Mouse (Mus musculus): ENCODE data around the gene Pbp2. TPM values are rescaled to one million over a fixed set of nuclear protein-coding genes. Genes with fewer than 3 reads are reported as not detected.
A peak's percentile ranks its signal among the peaks of the same experiment; 100 is the strongest.

The Pbp2 gene
- polyA plus RNA-seq (2016; fragmentation: Nextera tagmentation; extraction: Ambion mirVana) = not detected in 2 replicates

DNA sequence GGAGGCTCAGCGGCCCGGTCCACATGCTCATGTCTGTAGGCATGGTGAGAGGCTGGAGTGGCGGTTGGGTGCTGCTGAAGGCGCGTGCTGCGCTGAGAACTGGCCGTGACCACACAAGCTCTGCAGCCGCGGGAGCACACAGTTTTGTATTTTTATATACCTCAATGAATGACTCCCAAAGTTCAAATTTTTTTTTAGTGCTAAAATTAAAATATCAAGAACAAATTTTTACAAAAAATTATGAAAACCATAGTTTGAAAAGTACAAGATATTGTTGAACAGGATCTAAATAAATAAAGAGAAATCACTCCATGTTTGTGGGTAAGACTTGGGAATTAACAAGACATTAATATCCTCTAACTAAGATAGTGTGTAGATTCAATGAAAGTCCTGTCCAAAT, at the start of gene Pbp2:
Gene Pbp2, minus strand, starts transcription at position 101 of the 400 bp plus-strand sequence.
- Histone ChIP-seq H3K9me3 (replicated peaks) (peaks cover 5% of the 10 kb centered on the region), H3K9ac (no peak within 1 kb of the TSS), H3K4me3 (no peak within 1 kb of the TSS), H3K36me3 (no peaks in the 10 kb centered on the region), H3K27ac (ENCODE audit: poor library complexity, severe bottlenecking) (no peak within 1 kb of the TSS), H3K4me2 (no peak within 1 kb of the TSS), H3K27me3 (replicated peaks) (no peaks in the 10 kb centered on the region), H3K4me1 (replicated peaks) (0 out of 2 replicates have a peak, but pooled peaks cover 2% of the 10 kb centered on the region)
- WGBS = 93% methylated on average over 9 of the region's 9 CpGs
- ATAC-seq (ENCODE audit: insufficient number of reproducible peaks, low FRiP score) = no peak

GRCm38 (mm10) chr6:135354953-135355352, 44.7 kb upstream of the Pbp2 start:
- no peak for ATAC-seq (ENCODE audit: insufficient number of reproducible peaks, low FRiP score)
- H3K9me3 ChIP-seq (replicated peaks) = no peaks in the 10 kb centered on the region
- WGBS = 87% methylated on average over 4 of the region's 4 CpGs
- peaks cover 6% of the 10 kb centered on the region; the same call in 1 of the 2 replicates for H3K4me1 ChIP-seq (replicated peaks)
- H3K27me3 ChIP-seq (replicated peaks) = no peaks in the 10 kb centered on the region
- H3K9ac ChIP-seq = no peak overlapping the region
- H3K4me2 ChIP-seq = no peak overlapping the region
- H3K36me3 ChIP-seq = no peaks in the 10 kb centered on the region
- no peak overlapping the region for H3K27ac ChIP-seq (ENCODE audit: poor library complexity, severe bottlenecking)
- no peak overlapping the region for H3K4me3 ChIP-seq

- Histone ChIP-seq H3K4me1 (replicated peaks) (peaks cover 6% of the 10 kb centered on the region; the same call in 1 of the 2 replicates), H3K9me3 (replicated peaks) (no peaks in the 10 kb centered on the region), H3K27ac (ENCODE audit: poor library complexity, severe bottlenecking) (no peak overlapping the region), H3K27me3 (replicated peaks) (no peaks in the 10 kb centered on the region), H3K4me3 (no peak overlapping the region), H3K9ac (no peak overlapping the region), H3K4me2 (no peak overlapping the region), H3K36me3 (no peaks in the 10 kb centered on the region)
- ATAC-seq (ENCODE audit: insufficient number of reproducible peaks, low FRiP score) = no peak
- WGBS = 84% methylated on average over 4 of the region's 4 CpGs
Observed at GRCm38 (mm10) chr6:135352537-135352936, 42.3 kb upstream of the Pbp2 start.

GRCm38 (mm10) chr6:135351638-135352302, 41.6 kb upstream of the Pbp2 start:
- Histone ChIP-seq H3K4me1 (replicated peaks) (peaks cover 6% of the 10 kb centered on the region; the same call in 1 of the 2 replicates), H3K9me3 (replicated peaks) (no peaks in the 10 kb centered on the region), H3K4me3 (no peak overlapping the region), H3K27ac (ENCODE audit: poor library complexity, severe bottlenecking) (no peak overlapping the region), H3K27me3 (replicated peaks) (no peaks in the 10 kb centered on the region), H3K4me2 (no peak overlapping the region), H3K9ac (no peak overlapping the region), H3K36me3 (no peaks in the 10 kb centered on the region)
- WGBS = 60% methylated on average over 8 of the region's 8 CpGs
- ATAC-seq (ENCODE audit: insufficient number of reproducible peaks, low FRiP score) = no peak

DNA sequence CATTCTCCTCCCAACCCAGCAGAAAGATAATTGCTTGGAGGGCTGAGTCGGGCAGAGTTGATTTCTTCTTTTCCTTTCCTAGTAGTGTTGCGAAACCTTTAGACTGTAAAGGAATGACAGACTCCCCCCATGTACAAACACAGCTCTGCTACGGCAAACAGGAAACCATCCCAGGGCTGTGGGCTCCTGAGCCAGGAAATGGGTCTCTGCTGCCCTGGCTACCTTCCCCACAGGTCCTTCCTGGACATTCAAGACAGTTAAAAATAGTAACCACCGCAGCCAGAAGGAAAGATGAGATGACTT, 30.8 kb upstream of the Pbp2 start:
- Histone ChIP-seq H3K4me3 (no peak overlapping the region), H3K27me3 (replicated peaks) (no peaks in the 10 kb centered on the region), H3K4me1 (replicated peaks) (no peaks in the 10 kb centered on the region), H3K9ac (no peak overlapping the region), H3K9me3 (replicated peaks) (no peaks in the 10 kb centered on the region), H3K27ac (ENCODE audit: poor library complexity, severe bottlenecking) (0 out of 2 replicates have a peak overlapping the region, but pooled peaks have one; percentile 14), H3K4me2 (no peak overlapping the region), H3K36me3 (no peaks in the 10 kb centered on the region)
- WGBS = 41% methylated on average over 4 of the region's 4 CpGs
- no peak for ATAC-seq (ENCODE audit: insufficient number of reproducible peaks, low FRiP score)

GRCm38 (mm10) chr6:135340355-135341075, 30.3 kb upstream of the Pbp2 start:
- H3K4me2 ChIP-seq = no peak overlapping the region
- no peak for ATAC-seq (ENCODE audit: insufficient number of reproducible peaks, low FRiP score)
- peak overlapping the region; percentile 6 for H3K27ac ChIP-seq (ENCODE audit: poor library complexity, severe bottlenecking)
- no peak overlapping the region for H3K4me3 ChIP-seq
- no peaks in the 10 kb centered on the region for H3K4me1 ChIP-seq (replicated peaks)
- 71% methylated on average over 9 of the region's 9 CpGs for WGBS
- no peaks in the 10 kb centered on the region for H3K9me3 ChIP-seq (replicated peaks)
- no peak overlapping the region for H3K9ac ChIP-seq
- no peaks in the 10 kb centered on the region for H3K36me3 ChIP-seq
- H3K27me3 ChIP-seq (replicated peaks) = no peaks in the 10 kb centered on the region

GRCm38 (mm10) chr6:135336376-135336775, 26.2 kb upstream of the Pbp2 start:
- Histone ChIP-seq H3K27me3 (replicated peaks) (no peaks in the 10 kb centered on the region), H3K36me3 (no peaks in the 10 kb centered on the region), H3K4me1 (replicated peaks) (peaks cover 24% of the 10 kb centered on the region), H3K4me2 (no peak overlapping the region), H3K9me3 (replicated peaks) (no peaks in the 10 kb centered on the region), H3K27ac (ENCODE audit: poor library complexity, severe bottlenecking) (no peak overlapping the region), H3K9ac (no peak overlapping the region), H3K4me3 (no peak overlapping the region)
- 85% methylated on average over 8 of the region's 8 CpGs for WGBS
- no peak for ATAC-seq (ENCODE audit: insufficient number of reproducible peaks, low FRiP score)

DNA sequence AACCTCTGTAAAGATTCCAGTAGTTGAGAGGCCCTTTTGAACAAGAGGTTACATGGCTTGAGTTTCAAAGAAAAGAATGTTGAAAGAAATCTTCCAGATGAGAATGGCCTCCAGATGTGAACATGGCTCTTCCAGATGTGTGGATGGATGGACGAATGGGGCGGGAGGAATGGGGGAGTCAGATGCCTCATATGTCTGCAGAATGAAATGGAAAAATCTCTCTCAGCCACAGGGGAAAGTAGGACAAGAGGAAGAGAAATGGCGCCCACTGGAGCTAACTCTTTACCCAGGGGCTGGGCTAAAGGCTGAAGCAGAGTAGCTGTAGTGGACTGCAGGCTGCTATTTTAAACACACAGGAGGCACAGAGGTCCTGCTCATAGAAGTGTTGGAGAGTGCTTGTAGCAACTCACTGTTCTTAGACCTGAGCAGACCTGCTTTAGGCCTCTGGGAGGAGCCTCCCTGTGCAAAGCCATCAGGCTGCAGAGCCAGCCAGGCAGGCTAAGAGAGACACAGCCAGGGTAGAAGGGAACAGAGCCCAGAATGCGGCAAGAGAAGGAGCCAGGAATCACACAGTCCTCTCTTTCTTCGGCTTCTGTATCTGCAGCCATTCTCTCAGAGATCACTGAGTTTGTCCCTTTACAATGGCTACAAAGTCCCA, 23.9 kb upstream of the Pbp2 start:
- H3K4me2 ChIP-seq = no peak overlapping the region
- WGBS = 59% methylated on average over 5 of the region's 5 CpGs
- H3K36me3 ChIP-seq = no peaks in the 10 kb centered on the region
- H3K27me3 ChIP-seq (replicated peaks) = no peaks in the 10 kb centered on the region
- H3K27ac ChIP-seq (ENCODE audit: poor library complexity, severe bottlenecking) = no peak overlapping the region
- H3K4me3 ChIP-seq = no peak overlapping the region
- H3K9ac ChIP-seq = no peak overlapping the region
- peaks cover 24% of the 10 kb centered on the region for H3K4me1 ChIP-seq (replicated peaks)
- no peaks in the 10 kb centered on the region for H3K9me3 ChIP-seq (replicated peaks)
- ATAC-seq (ENCODE audit: insufficient number of reproducible peaks, low FRiP score) = peak; percentile 64

- Histone ChIP-seq H3K9me3 (replicated peaks) (no peaks in the 10 kb centered on the region), H3K4me1 (replicated peaks) (peaks cover 24% of the 10 kb centered on the region), H3K27ac (ENCODE audit: poor library complexity, severe bottlenecking) (no peak overlapping the region), H3K36me3 (no peaks in the 10 kb centered on the region), H3K4me2 (0 out of 2 replicates have a peak overlapping the region, but pooled peaks have one; percentile 14), H3K9ac (no peak overlapping the region), H3K27me3 (replicated peaks) (no peaks in the 10 kb centered on the region), H3K4me3 (no peak overlapping the region)
- 26% methylated on average over 10 of the region's 10 CpGs for WGBS
- ATAC-seq (ENCODE audit: insufficient number of reproducible peaks, low FRiP score) = no peak; the same call in 1 of the 2 replicates
Observed at GRCm38 (mm10) chr6:135332737-135333281, 22.6 kb upstream of the Pbp2 start.

DNA sequence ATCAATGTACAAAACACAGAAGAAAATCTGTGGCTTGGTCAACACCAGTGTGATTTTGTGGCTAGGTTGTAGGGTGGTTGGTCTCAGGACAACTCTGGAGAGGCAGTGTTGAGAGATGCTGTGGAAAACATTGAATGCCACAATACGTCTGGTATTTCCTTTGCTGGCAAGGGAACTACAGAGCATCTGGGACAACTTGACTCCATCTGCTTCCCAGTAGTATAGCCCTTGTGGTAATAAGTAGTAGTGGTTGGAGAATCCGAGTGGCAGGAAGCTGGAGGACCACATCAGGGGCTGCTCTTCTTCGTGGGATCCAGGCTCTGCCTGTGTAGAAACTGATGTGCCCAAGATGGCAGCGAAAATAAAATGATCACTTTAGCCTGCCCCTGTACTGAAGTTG, 21.7 kb upstream of the Pbp2 start:
- Histone ChIP-seq H3K36me3 (no peaks in the 10 kb centered on the region), H3K4me1 (replicated peaks) (peaks cover 24% of the 10 kb centered on the region), H3K9me3 (replicated peaks) (no peaks in the 10 kb centered on the region), H3K4me3 (no peak overlapping the region), H3K9ac (no peak overlapping the region), H3K4me2 (no peak overlapping the region), H3K27me3 (replicated peaks) (no peaks in the 10 kb centered on the region), H3K27ac (ENCODE audit: poor library complexity, severe bottlenecking) (no peak overlapping the region)
- WGBS = 73% methylated on average over 4 of the region's 4 CpGs
- ATAC-seq (ENCODE audit: insufficient number of reproducible peaks, low FRiP score) = no peak

DNA sequence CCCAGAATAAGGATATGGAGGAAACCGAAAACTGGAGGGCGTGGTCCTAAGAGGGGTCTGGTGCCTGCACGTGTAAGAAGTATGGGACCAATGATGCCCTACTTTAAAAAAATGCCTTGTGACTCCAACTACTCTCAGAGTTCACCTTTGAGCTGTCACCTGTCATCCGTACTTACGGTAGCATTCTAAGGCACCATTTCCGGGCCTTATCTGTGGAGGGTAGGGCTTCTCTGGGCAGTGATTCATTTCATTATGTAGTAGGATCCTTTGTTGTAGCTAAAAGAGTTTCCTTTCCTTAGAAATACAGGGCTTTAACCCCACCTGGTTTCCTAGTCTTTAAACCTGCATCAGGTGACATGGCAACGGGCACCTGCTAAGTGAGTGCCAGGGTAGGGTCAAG, 16.6 kb upstream of the Pbp2 start:
- ATAC-seq (ENCODE audit: insufficient number of reproducible peaks, low FRiP score) = no peak
- H3K9ac ChIP-seq = no peak overlapping the region

More for the DNA sequence above, 16.6 kb upstream of the Pbp2 start:
- H3K4me2 ChIP-seq = no peak overlapping the region
- H3K27ac ChIP-seq (ENCODE audit: poor library complexity, severe bottlenecking) = no peak overlapping the region
- no peaks in the 10 kb centered on the region for H3K27me3 ChIP-seq (replicated peaks)
- no peaks in the 10 kb centered on the region for H3K9me3 ChIP-seq (replicated peaks)
- peaks cover 18% of the 10 kb centered on the region for H3K4me1 ChIP-seq (replicated peaks)
- no peaks in the 10 kb centered on the region for H3K36me3 ChIP-seq
- WGBS = 75% methylated on average over 7 of the region's 7 CpGs
- no peak overlapping the region for H3K4me3 ChIP-seq
